In genomic region chr5:92383747-92384146, GRCm38 (mm10) we compare ENCODE assay signal across 29 mouse cellular contexts. TPM values are rescaled to one million over a fixed set of nuclear protein-coding genes. Genes with fewer than 3 reads are reported as not detected.
DNase-seq lines count a peak whose midpoint lies in the region; ATAC-seq lines count a peak whose summit lies in the region.
"Had no signal": no experiment of that assay in that cellular context is flagged by ENCODE, and none has a peak within 500 bp of the region (broad histone marks: within the 10 kb centered on the region; RNA-seq: fewer than 3 reads in every experiment).

No protein-coding gene starts in this region.

- WGBS in hindbrain, embryonic 10.5 days, result 45% methylated on average over 7 of the region's 7 CpGs
- WGBS in hindbrain, embryonic 13.5 days, result 37% methylated on average over 7 of the region's 7 CpGs

- H3K36me3 ChIP-seq in hindbrain, embryonic 10.5 days, result no peaks in the 10 kb centered on the region
- no peaks in the 10 kb centered on the region for H3K36me3 ChIP-seq in hindbrain, embryonic 13.5 days
- H3K36me3 ChIP-seq: heart, embryonic 13.5 days; intestine, embryonic 15.5 days; neural tube, embryonic 13.5 days had no signal

- H3K4me2 ChIP-seq in hindbrain, embryonic 13.5 days, result no peak overlapping the region
- H3K4me2 ChIP-seq: heart, embryonic 13.5 days; intestine, embryonic 15.5 days; liver, embryonic 11.5 days; neural tube, embryonic 13.5 days had no signal

- no peaks in the 10 kb centered on the region for H3K9me3 ChIP-seq in hindbrain, embryonic 10.5 days
- no peaks in the 10 kb centered on the region for H3K9me3 ChIP-seq in hindbrain, embryonic 13.5 days
- H3K9me3 ChIP-seq: heart, embryonic 13.5 days; intestine, embryonic 15.5 days; neural tube, embryonic 13.5 days had no signal

- 0 out of 2 replicates have a peak overlapping the region, but pooled peaks have one; percentile 40 for H3K27ac ChIP-seq in hindbrain, embryonic 10.5 days
- H3K27ac ChIP-seq in hindbrain, embryonic 13.5 days, result no peak overlapping the region
- H3K27ac ChIP-seq: heart, embryonic 13.5 days; intestine, embryonic 15.5 days; left cerebral cortex, adult 2 months; neural tube, embryonic 13.5 days had no signal

- no peak overlapping the region for H3K4me3 ChIP-seq in hindbrain, embryonic 10.5 days
- H3K4me3 ChIP-seq in hindbrain, embryonic 13.5 days, result no peak overlapping the region
- H3K4me3 ChIP-seq: heart, embryonic 13.5 days; intestine, embryonic 15.5 days; left cerebral cortex, adult 2 months; neural tube, embryonic 13.5 days had no signal

- no peak overlapping the region for H3K9ac ChIP-seq in hindbrain, embryonic 13.5 days
- H3K9ac ChIP-seq: heart, embryonic 13.5 days; intestine, embryonic 15.5 days; neural tube, embryonic 13.5 days had no signal

- intact Hi-C loops in gastrocnemius, postnatal 36 days (cut with DNase I), result no loop called here

- peaks cover 13% of the 10 kb centered on the region; the same call in 1 of the 2 replicates for H3K4me1 ChIP-seq in hindbrain, embryonic 10.5 days (replicated peaks)
- H3K4me1 ChIP-seq in hindbrain, embryonic 13.5 days (replicated peaks), result peaks cover 7% of the 10 kb centered on the region; the same call in 1 of the 2 replicates

- no peak; the same call in 1 of the 2 replicates for ATAC-seq in hindbrain, embryonic 13.5 days (ENCODE audit: low FRiP score)
- no peak for ATAC-seq in inflammation-experienced regulatory T-cells, adult 6 months
- ATAC-seq: activated CD4-positive, CD25-positive, alpha-beta regulatory T cell, adult 4 months; intestine, embryonic 15.5 days had no signal

- DNase-seq in hindbrain, embryonic 10.5 days (ENCODE audit: low spot score), result peak; percentile 61
- peak; percentile 71 for DNase-seq in MN1 (ENCODE audit: low spot score)
- peak; percentile 60 for DNase-seq in embryo, embryonic 10.5 days (ENCODE audit: low spot score)
- peak; percentile 37 to 51 for DNase-seq in gastrocnemius, postnatal 36 days
- DNase-seq in left cerebral cortex, adult 8-10 months (ENCODE audit: low spot score in 2 of 2), result no peak
- DNase-seq in frontal cortex, postnatal 25 days (ENCODE audit: low spot score in 2 of 2), result no peak
- DNase-seq: cerebellum, postnatal 10 days; heart, adult 18-20 months; kidney, adult 9 months; kidney, postnatal 25 days; lung, adult 18-20 months; lung, postnatal 14 days; right cerebral cortex, adult 18-20 months; spleen, adult 18-20 months; thymus, adult 18-20 months; thymus, postnatal 4 days had no signal

- no peaks in the 10 kb centered on the region for H3K27me3 ChIP-seq in hindbrain, embryonic 10.5 days (ENCODE audit: insufficient read depth, poor library complexity, severe bottlenecking)
- no peaks in the 10 kb centered on the region for H3K27me3 ChIP-seq in hindbrain, embryonic 13.5 days
- H3K27me3 ChIP-seq: heart, embryonic 13.5 days; intestine, embryonic 15.5 days; neural tube, embryonic 13.5 days had no signal

RNA-seq across cellular contexts. Expression of gene Cxcl10, which starts 35.1 kb away (rescaled TPM):
- polyA plus RNA-seq in hindbrain, embryonic 10.5 days (2016; fragmentation: Nextera tagmentation; extraction: Ambion mirVana), result 0.20 and 0.77 TPM in 2 replicates
- 0.21 and 0.30 TPM in 2 replicates for polyA plus RNA-seq in hindbrain, embryonic 13.5 days (2015; fragmentation: Nextera tagmentation; extraction: Ambion mirVana)
- under 1 TPM in 1 of 2 experiments, not detected in 1; 0.23 TPM for total RNA-seq in gastrocnemius, postnatal 36 days (2021)
- 1 to 10 TPM in 2 of 4 experiments, not detected in 2; 1.8 to 2.7 TPM for total RNA-seq in left cerebral cortex, adult 8-10 months (2022)
- polyA plus RNA-seq in inflammation-experienced regulatory T-cells, adult 6 months (2017; shearing (Covaris generic)), result 10 to 100 TPM; 18.3 to 32.3 (median 19.9) TPM
- total RNA-seq: heart, postnatal 25 days; left cerebral cortex, adult 2 months had no signal

RNA-seq across cellular contexts. Expression of gene Nup54, which starts 51.3 kb away (rescaled TPM):
- polyA plus RNA-seq in hindbrain, embryonic 10.5 days (2016; fragmentation: Nextera tagmentation; extraction: Ambion mirVana), result 52.7 and 65.8 TPM in 2 replicates
- 51.0 and 56.7 TPM in 2 replicates for polyA plus RNA-seq in hindbrain, embryonic 13.5 days (2015; fragmentation: Nextera tagmentation; extraction: Ambion mirVana)
- 1 to 10 TPM; 8.1 to 8.2 TPM for total RNA-seq in gastrocnemius, postnatal 36 days (2021)
- total RNA-seq in left cerebral cortex, adult 8-10 months (2022), result 10 to 100 TPM; 26.6 to 32.0 (median 28.6) TPM
- polyA plus RNA-seq in inflammation-experienced regulatory T-cells, adult 6 months (2017; shearing (Covaris generic)), result 10 to 100 TPM; 32.4 to 55.2 (median 40.2) TPM

RNA-seq across cellular contexts. Expression of gene Art3, which starts 52.1 kb away (rescaled TPM):
- polyA plus RNA-seq in hindbrain, embryonic 10.5 days (2016; fragmentation: Nextera tagmentation; extraction: Ambion mirVana), result 1.6 and 2.7 TPM in 2 replicates
- 7.6 and 9.5 TPM in 2 replicates for polyA plus RNA-seq in hindbrain, embryonic 13.5 days (2015; fragmentation: Nextera tagmentation; extraction: Ambion mirVana)
- total RNA-seq in gastrocnemius, postnatal 36 days (2021), result 100 to 1,000 TPM; 384 to 415 TPM
- 1 to 10 TPM; 5.0 to 8.0 (median 6.7) TPM for total RNA-seq in left cerebral cortex, adult 8-10 months (2022)
- polyA plus RNA-seq in inflammation-experienced regulatory T-cells, adult 6 months (2017; shearing (Covaris generic)), result 10 to 100 TPM in 2 of 3 experiments, 1 to 10 TPM in 1; 8.3 to 26.9 (median 19.1) TPM
- total RNA-seq: megakaryocyte, adult 5-6 weeks had no signal

RNA-seq across cellular contexts. Expression of gene Cxcl9, which starts 55.9 kb away (rescaled TPM):
- polyA plus RNA-seq in hindbrain, embryonic 10.5 days (2016; fragmentation: Nextera tagmentation; extraction: Ambion mirVana), result not detected in 2 replicates
- not detected in 2 replicates for polyA plus RNA-seq in hindbrain, embryonic 13.5 days (2015; fragmentation: Nextera tagmentation; extraction: Ambion mirVana)
- under 1 TPM; 0.41 to 0.47 TPM for total RNA-seq in gastrocnemius, postnatal 36 days (2021)
- under 1 TPM in 1 of 4 experiments, not detected in 3; 0.26 TPM for total RNA-seq in left cerebral cortex, adult 8-10 months (2022)
- under 1 TPM in 1 of 3 experiments, not detected in 2; 0.99 TPM for polyA plus RNA-seq in inflammation-experienced regulatory T-cells, adult 6 months (2017; shearing (Covaris generic))
- total RNA-seq: left cerebral cortex, adult 2 months had no signal
- polyA plus RNA-seq: forebrain, embryonic 11.5 days; heart, embryonic 13.5 days; intestine, embryonic 15.5 days; limb, embryonic 11.5 days; liver, embryonic 11.5 days; neural tube, embryonic 13.5 days; stomach, embryonic 14.5 days had no signal

Comparison
In these comparisons a context has a peak if more than half of its experiments do, and no peak if none do; other contexts are left out.
1. DNase-seq: peak in hindbrain, embryonic 10.5 days (single experiment), MN1 (single experiment), embryo, embryonic 10.5 days (single experiment) and gastrocnemius, postnatal 36 days (2 of 2); none in left cerebral cortex, adult 8-10 months (0 of 2) and frontal cortex, postnatal 25 days (0 of 2).
2. RNA of gene Cxcl10, which starts 35.1 kb away (polyA plus RNA-seq): 18.3 to 32.3 TPM in inflammation-experienced regulatory T-cells, adult 6 months; 0.20 to 0.77 TPM in hindbrain, embryonic 10.5 days and 0.21 to 0.30 TPM in hindbrain, embryonic 13.5 days; every median in the first group is over 10 times any median in the second.